Mouse (Mus musculus) testis, postnatal 14 days (tissue): ENCODE measurements around the gene Kdm1a.
A peak's percentile ranks its signal among the peaks of the same experiment; 100 is the strongest.

Experiments
- DNase-seq: peaks from one replicate; pipeline ENCODE4 v3.0.0; 2021; ENCODE audit warnings: low spot score

Kdm1a gene

GRCm38 (mm10) chr4:136602018-136602554 lies 437 bp downstream of the Kdm1a start:
- peak; percentile 65 for DNase-seq

GRCm38 (mm10) chr4:136601476-136601875 lies 1.0 kb downstream of the Kdm1a start:
- DNase-seq: peak; percentile 41

- DNase-seq: no peak
These were observed 2.0 kb downstream of the Kdm1a start for GRCm38 (mm10) chr4:136600536-136600935.

DNA sequence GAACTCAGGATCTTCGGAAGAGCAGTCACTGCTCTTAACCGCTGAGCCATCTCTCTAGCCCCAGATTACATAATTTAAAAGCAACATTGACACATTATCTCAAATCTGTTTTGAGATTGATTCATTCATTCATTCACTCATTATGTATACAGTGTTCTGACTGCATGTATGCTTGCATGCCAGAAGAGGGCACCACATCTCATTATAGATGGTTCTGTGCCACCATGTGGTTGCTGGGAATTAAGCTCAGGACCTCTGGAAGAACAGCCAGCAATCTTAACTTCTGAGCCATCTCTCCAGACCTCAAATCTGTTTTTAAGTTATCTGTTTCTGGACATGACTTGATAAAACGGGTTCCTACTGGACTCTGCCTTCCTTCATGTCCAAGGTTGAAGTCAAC lies 2.7 kb downstream of the Kdm1a start:
- no peak for DNase-seq

DNA sequence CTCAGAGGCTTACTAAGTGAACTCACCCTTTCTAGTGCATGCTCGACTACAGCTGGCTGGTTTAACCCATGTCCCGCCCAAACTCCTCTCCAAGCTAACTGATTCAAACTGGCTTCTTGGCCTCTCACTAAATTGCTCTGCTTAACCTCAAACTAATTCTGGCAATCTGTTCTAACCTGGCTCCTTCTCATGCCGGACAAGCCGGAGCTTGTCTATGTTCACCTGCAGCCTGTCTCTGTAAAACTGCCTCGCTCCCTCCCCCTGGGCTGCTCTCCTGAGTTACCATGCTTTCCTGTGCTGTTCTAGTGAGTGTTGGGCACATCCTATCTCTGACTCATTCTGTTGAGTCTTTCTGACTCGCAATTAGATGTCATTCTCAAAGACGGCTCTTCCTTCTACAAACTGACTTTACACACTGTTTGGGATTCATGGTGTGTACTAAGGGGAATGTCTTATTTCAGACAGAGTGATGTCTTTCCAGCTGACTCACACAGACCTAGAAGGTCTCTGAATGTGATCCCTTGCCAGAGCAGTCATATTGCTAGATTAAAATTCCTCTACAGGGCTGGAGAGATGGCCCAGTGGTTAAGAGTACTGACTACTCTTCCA lies 4.2 kb downstream of the Kdm1a start:
- DNase-seq: no peak

- no peak for DNase-seq
These were observed 7.3 kb downstream of the Kdm1a start for GRCm38 (mm10) chr4:136595221-136595620.

- DNase-seq: no peak
These were observed 8.5 kb downstream of the Kdm1a start for GRCm38 (mm10) chr4:136594006-136594405.

DNA sequence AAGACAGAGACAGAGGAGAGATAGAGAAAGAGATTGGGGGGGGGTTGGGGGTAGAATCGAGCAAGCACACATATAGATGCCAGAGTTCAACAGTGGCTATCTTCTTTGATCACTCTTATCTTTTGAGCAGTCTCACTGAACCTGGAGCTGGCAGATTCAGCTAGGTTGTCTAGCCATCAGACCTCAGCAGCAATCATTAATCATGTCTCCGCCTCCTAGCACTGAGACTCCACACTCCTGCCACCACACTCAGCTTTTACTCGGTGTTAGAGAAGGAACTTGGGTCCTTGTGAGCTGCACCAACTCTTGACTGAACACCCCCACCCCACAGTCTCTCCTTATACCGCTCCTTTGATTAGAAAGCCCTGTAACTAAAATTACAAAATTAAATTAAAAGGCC lies 10.4 kb downstream of the Kdm1a start:
- DNase-seq: no peak

DNA sequence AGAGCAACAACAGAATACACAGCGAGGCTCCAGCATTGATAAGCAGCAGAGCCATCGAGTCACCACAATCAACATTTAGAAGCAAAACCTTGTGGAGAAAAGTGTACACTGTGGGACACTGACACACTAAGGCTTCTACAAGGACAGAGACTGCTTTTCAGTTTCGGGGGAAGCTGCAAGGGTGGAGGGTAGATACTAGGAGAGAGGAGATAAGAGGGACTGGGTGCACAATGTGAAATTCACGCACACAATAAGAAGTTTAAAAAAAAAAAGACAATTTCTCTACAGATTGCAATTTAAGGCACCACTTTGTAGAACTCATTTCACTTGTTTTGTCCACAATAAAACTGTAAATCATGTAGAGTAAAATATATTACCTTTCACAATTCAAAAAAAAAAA lies 14.5 kb downstream of the Kdm1a start:
- DNase-seq: no peak

DNA sequence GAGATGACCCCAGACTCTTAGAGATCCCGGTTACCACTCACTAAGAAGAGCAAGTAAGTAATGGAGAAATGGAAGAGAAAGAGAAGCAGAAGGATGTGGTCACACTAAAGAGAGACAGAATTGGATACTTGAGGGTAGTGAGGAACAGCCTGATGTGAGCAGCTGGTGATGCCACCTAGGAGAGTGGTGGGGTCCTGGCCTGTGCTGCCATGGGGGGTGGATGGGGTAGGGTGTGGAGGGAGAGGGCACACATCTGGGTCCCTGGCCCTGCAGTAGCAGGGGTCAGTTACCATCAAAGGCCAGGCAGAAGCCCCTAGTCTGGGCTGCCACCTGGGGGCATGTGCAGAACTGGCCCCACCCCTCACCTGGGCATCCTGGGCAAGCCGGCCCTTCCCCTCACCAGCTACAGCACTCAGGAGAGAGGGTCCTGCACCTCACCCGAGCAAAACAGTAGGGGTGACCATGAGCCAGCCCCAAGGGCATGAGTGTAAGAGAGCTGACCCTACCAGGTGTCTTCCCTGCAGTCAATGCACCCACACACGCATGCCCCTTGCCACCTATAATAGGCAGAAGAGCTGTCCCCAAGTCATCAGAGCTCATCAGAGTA lies 15.2 kb downstream of the Kdm1a start:
- DNase-seq: no peak

DNA sequence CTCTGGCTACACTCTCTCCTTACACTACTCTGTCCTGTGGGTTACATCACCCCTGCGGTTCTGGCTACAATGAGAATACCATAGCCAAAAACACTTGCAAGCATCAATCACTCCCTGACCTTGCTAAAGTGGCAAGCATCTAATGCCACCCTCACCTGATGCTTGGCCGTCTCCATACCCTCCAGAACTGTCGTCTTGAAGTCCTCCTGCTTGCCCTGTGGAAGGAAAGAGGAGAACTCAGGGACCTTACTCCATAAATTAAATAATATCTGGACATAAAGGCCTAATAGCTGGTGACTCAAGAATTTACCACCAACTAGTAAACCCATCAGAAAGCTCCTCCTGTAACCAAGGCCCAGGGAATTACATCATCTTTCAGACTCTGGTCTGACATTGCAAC lies 20.6 kb downstream of the Kdm1a start:
- no peak for DNase-seq

DNA sequence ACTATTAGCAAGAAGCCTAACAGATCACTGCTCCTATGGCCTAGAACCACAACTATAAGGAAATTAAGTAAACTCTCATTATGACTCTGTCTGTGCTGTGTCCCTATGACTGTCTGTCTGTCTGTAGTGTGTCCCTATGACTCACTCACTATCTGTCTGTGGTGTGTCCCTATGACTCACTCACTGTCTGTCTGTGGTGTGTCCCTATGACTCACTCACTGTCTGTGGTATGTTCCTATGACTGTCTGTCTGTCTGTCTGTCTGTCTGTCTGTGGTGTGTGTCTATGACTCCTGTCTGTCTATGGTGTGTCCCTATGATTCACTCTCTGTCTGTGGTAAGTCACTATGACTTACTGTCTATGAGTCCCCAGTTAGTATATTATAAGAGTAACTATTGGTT lies 32.5 kb downstream of the Kdm1a start:
- no peak for DNase-seq

- no peak for DNase-seq
These were observed 33.9 kb downstream of the Kdm1a start for GRCm38 (mm10) chr4:136568629-136569028.

DNA sequence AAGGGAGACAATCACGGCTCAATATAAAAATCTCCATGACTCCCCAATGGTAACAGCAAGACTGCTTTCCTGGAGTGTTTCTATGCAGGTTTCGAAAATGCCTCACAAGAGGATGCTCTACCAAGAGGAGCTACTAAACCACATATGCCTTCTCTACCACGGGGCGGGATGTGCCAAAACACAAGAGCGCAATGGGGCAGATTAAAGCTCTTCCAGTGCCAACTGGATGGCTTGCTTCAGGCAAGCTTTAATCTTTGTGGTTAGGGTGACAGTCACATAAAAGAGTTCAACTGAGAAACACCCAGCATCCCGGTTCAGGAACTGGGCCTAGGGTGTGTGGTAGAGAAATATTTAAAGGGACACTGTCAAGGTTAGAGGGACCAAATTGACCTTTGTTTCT lies 39.8 kb downstream of the Kdm1a start:
- no peak for DNase-seq

DNA sequence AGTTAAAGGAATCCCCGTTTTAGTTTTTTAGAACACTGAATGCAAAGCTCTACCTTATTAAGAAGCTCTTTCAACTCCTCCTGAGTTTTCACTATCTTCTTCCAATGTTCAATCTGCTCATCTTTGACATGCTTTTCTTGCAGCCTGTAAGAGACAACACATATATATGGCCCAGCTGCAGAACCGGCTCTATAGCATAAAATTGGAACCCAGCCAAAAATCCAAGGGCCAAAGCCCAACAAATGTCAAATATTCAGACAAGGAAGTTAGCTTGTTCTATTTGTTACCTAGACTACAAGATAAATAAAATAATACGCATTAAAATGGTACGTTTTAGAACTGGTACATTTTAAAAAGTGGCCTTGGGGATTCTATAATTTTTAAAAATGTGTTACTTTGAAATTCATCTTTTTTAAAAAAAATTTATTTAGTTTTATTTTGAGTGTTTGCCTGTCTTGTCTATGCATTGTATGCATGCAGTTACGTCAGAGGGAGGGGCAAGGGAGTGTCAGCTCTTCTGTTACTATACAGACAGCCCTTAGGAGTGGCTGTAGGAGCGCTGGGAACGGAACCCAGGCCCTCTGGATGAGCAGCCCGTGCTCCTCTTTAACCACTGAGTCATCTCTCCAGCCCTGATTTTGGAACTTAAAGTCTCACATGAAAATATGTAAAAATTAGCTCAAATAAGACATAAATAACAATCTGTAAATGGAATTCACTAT lies 42.1 kb downstream of the Kdm1a start:
- no peak for DNase-seq

- DNase-seq: no peak
These were observed 42.8 kb downstream of the Kdm1a start for GRCm38 (mm10) chr4:136559690-136560089.

DNA sequence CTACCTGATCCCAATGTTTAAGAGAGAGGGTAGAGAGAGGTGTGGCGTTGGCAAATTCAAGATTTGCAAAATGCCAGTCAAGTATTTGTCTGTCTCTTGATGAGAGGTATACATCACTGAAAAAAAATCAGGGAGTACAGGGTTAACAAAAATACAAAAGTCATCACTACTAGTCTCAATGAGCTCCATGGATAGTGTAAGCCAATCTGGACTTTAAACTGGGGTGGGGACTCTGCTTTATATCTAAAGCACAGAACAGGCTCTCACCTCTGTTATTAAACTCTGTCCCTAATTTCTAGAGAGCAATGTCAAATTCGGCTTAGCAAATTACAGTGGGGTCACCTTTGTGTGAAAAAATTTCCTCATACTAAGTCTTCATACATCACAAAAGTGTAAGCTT lies 44.9 kb downstream of the Kdm1a start:
- DNase-seq: no peak

GRCm38 (mm10) chr4:136553108-136553507 lies 49.4 kb downstream of the Kdm1a start:
- no peak for DNase-seq

DNA sequence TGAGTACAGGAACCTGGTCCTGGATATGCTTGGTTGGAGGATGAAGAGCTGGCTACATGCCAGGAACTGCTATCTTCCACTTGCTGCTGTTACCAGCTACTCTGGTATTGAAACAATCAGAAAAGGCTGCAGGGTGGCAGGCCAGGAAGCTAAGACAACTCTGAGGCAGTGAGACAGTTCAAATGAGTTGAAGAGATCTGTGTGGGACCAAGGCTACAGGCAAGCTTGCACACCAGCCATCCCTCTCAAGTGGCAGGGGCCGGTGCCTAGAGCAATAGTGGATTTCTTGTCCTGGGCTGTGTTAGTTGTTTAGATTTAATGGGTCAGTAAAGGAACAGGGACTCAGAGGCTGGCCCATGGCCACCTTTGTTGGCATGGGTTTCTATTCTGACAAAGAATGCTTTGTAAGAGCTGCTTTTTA lies 54.1 kb downstream of the Kdm1a start:
- peak; percentile 24 for DNase-seq

- no peak for DNase-seq
These were observed 54.8 kb downstream of the Kdm1a start for GRCm38 (mm10) chr4:136547721-136548120.

DNA sequence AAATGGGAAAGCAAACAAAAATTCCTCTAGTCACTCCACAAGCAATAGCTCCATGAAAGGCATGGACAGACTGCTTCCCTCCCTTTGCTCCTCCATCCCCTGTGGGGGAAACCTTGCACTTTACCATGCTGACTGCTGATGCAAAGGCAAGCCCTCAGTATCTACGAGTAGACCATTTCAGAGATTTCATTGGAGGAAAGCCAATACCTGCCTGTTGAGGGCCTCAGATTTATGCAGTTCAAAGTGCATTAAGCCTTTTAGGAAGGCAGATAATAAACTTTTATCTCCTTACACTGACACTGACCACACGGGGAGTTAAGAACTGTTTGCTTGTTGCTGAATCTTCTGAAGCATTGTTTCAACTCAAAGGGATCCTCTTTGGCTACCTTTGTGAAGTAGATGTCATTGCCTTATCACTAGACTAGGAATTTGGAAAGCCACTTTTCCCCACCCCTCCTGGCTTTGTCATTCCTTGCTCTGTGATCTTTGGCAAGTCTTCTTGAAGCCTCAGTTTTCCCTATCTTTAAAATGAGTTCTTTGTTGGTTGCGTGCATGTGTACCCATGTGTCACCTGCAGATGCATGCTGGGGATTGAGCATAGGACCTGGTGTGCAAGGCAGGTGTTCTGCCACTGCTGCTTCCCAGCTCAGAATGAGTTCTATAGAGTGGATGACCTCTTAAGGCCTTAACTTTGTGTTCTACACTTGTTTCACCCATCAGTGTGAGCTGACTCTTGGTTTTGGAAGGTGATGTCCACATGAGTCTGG lies 56.1 kb downstream of the Kdm1a start:
- DNase-seq: no peak

DNA sequence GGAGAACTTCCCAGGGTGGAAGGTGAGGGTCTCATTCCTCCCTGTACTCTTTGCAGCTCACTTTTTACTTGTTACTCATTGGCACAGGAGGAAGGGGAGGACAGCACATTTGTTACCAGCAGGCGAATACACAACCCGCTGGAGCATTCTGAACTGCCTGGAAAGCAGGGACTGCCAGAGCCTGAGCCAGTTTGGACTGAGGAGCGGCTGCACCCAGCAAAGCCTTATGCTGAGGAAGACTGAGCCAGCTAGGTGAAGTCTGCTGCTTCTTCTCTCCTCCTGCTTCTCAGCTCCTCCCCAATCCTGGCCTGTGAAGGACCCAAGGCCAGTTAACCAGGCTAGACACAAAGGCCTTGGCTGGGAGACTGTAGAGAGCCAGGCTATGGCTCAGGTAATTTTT lies 57.4 kb downstream of the Kdm1a start:
- DNase-seq: no peak

DNA sequence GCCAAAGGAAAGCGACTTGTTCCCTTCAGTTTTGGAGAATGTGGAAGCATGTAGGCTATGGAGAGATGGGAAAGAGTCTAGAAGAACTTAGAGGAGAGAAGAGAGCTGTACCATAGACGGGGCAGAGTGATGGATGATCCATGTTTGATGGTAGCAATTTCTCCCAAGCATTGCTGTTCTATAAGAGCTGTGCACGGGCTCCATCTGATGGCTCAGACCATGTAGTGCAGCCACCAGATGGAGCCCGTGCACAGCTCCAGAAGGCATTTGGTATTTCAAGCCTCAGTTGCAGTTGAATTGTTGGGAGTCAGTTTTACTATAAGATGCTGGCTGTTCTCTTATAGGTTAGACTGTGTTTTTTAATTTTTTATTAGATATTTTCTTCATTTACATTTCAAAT lies 76.1 kb downstream of the Kdm1a start:
- no peak for DNase-seq
